Mouse (Mus musculus) liver, adult 2 months (tissue): ENCODE results near the gene 1700014D04Rik.

ENCODE experiments used
- CTCF ChIP-seq: fragments of 200-500 bp; IDR thresholded peaks from 2 replicates; pipeline ENCODE4 v1.5.1; 2011; ENCODE audit warnings: low read depth, low read length, control low read depth
- POLR2A ChIP-seq: fragments of 200-500 bp; IDR thresholded peaks from 2 replicates; pipeline ENCODE4 v1.6.1; 2011; ENCODE audit warnings: low read length, control low read depth; ENCODE audit not compliant: insufficient read depth; ENCODE audit errors: extremely low read depth

GRCm38 (mm10) chr13:59728378-59729093 is 18.0 kb downstream of the 1700014D04Rik start:
- TF ChIP-seq POLR2A, result no peak
- TF ChIP-seq CTCF, result peak; percentile 91
